Mouse (Mus musculus): Measurements from ENCODE around the gene Fnip1.

Gene Fnip1

DNA sequence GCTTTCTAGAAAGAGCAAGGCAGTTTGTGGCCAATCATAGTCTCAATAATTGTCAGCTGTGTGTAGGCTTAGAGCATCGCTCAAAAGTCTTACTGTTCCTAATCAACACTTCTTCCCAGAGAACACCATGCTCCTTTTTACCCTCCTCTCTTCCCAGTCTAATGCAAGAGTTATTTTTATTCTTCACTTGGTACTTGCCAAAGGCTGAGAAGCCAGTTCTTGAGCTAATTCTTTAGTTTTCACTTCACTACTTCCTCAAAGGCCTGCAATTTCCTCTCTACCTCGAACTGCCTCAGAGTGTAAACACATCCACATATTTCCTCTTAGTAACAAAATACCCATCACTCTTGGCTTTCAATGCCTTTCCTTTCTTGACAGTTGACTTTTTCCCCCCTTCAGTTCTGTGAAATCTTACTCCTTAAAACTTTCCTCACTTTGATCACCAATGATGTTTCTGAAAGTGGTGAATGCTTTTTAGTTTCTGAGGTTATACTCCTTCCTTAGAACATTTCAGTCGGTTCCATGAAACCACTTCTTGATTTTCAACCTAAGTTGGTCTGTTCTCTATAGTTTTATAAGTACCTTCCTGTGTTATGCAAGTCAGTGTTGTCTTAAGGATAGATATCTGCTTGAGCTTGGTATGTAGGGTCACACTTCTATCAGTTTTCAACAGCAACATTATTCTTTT, 26.7 kb downstream of the Fnip1 start:
- DNase-seq, result no peak

GRCm38 (mm10) chr11:54472231-54472630, 34.2 kb downstream of the Fnip1 start:
- DNase-seq, result no peak

GRCm38 (mm10) chr11:54478414-54478813, 40.4 kb downstream of the Fnip1 start:
- DNase-seq, result no peak

DNA sequence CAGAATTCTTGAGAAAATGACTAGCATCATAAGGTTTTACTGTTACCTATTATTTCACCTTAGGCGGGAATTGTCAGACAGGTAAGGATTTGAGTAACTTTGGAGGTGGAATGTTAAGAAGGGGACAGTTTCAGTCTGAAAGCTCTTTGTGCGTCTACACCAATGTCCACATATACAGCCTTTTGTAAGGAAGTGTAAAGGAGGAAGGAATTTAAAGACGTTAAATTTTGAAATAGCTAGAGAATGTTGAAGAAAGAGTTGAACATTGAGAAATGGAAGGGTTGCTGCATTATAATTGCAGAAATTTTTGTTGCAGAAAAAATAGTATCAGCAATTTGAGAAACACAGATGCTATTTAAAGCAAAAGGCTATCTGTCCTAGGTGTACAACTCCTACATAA, 48.0 kb downstream of the Fnip1 start:
- DNase-seq, result no peak

DNA sequence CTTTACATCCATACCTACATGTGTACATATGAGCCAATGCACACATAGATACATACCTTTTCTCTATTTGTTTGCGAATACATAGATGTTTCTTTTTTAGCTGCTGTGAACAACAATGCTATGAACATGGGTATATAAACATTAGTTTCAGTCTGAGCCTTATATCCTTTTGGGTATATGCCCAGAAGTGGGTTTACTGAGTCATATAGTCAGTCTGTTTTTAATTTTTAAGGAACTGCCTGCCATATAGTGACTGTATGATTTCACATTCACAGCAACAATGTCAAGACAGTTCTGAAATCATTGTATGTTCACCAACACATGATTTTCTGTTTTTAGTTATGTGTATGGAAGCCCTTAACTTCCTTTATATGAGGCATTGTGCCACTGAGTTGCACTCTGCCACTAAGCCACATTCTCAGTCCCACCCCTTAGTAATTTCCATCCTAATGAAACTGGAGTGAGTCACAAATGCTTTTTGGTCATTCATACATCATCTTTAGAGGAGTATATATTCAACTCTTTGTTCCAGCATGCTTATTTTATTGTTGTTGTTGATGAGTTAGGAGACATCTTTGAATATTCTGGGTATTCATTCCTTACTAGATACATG, 54.1 kb downstream of the Fnip1 start:
- no peak for DNase-seq

GRCm38 (mm10) chr11:54492559-54492958, 54.6 kb downstream of the Fnip1 start:
- no peak for DNase-seq

- DNase-seq, result no peak
These were observed 61.8 kb downstream of the Fnip1 start for GRCm38 (mm10) chr11:54499838-54500237.

DNA sequence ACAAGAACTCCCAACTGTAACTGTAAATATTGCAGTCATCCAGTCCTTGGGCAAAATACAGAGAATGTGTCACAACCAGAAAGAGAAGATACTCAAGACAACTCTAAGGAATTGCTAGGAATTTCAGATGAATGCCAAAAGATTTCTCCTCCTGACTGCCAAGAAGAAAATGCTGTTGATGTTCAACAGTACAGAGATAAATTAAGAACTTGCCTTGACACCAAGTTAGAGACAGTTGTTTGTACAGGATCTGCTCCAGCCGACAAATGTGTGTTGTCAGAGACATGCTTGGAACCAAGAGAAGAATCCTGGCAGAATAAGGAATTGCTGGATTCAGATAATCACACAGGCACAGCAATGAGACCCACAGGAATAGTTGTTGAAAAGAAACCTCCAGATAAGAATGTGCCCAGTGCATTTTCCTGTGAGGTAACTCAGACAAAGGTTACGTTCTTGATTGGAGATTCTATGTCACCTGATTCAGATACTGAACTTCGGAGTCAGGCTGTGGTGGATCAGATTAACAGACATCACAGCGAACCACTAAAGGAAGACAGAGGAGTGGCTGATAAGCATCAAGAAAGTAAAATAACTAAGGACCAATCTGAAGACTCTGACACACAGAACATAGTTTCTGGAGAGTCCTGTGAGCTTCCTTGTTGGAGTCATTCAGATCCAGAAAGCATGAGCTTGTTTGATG, 64.7 kb downstream of the Fnip1 start:
- DNase-seq, result no peak

DNA sequence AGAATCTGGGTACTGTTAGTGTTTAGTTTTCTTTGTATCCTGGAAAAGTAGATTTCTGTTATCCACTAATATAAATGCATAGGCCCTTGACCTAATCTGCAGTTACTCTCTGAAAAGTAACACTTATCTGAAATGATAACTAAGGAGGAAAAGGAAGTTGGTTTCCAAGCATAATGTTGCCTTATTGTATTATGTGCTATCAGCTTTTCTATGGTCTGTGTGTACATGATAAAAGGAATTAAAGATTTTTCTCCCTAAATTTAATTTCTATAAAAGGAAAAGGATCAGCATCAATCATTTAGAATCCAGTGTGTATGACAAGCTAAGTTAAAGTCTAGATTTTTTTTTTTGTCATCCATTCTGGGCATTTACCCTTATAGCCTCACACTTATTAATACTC, 75.6 kb downstream of the Fnip1 start:
- no peak for DNase-seq

GRCm38 (mm10) chr11:54521927-54522528, 84.0 kb downstream of the Fnip1 start:
- peak in 1 of 2 experiments; percentile 13 for DNase-seq

- peak; percentile 98 to 99 for DNase-seq
These were observed 84.8 kb downstream of the Fnip1 start, which contains the start of gene Rapgef6 for GRCm38 (mm10) chr11:54522529-54523430. TSS of gene Rapgef6 (plus strand) at chr11:54522847.

DNA sequence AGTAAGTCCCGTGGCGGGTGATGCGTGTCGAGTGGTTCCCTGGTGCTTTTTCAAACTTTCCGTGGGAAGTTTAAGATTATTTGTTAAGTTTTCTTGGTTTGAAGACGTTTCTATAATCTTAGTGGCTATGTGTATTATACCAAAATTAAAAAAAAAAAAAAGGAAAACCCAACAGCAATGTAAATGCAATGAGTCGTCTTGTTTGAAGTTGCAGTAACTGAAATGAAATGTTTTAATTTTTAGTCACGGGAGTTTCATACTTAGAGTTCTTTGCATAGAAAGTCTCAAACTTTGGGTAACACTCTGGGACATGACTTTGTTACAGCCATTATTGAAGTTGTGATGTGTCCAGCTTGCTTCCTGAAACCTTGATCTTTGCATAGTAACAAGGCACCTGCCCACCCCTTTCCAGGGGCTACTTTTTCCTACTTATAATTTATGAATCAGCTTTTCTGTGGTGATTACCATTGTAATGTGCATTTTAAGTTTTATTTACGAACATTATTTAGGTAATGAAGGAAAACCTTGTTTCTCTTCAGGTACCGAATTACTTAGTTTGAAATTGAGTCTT, 85.5 kb downstream of the Fnip1 start:
- DNase-seq, result no peak

- no peak for DNase-seq
These were observed 90.0 kb downstream of the Fnip1 start for GRCm38 (mm10) chr11:54528002-54528401.

DNA sequence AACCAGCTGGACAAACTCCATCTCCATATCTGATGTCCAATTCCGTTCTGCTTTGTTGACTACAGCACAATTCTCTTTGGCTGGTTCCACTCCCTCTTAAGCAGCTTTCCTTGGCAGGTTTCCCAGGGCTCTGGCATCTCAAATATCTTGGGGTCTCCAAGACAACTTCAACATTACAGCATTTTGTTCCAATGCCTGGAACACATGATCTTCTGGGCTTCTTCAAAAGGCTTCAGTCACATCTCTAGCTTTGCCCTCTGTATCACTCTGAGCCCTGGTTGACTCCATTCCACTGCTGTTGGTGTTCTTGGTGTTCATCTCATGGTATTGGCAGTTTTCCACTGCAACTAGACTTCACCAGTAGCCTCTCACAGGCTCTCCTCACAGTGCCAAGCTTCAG, 92.4 kb downstream of the Fnip1 start:
- DNase-seq, result peak; percentile 28 to 44

GRCm38 (mm10) chr11:54530916-54531315, 92.9 kb downstream of the Fnip1 start:
- DNase-seq, result no peak

DNA sequence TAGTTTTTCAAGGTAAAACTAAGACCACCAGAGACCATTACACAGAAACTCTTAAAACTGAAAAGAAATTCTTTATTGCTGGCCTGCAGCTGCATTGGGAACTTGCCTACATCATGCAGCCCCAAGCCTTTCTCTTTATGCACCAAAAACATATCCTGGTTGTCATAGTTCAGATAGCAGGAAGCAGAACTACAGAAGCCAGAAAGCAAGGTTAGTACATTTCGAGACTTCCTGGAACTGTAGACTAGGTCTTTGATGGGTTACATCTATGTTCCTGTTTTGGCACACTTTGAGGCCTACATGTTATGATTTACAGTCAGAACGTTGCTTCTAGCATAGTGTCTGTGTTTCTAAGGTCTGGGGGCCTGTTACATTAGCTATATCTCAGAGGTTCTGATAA, 95.8 kb downstream of the Fnip1 start:
- no peak for DNase-seq

DNA sequence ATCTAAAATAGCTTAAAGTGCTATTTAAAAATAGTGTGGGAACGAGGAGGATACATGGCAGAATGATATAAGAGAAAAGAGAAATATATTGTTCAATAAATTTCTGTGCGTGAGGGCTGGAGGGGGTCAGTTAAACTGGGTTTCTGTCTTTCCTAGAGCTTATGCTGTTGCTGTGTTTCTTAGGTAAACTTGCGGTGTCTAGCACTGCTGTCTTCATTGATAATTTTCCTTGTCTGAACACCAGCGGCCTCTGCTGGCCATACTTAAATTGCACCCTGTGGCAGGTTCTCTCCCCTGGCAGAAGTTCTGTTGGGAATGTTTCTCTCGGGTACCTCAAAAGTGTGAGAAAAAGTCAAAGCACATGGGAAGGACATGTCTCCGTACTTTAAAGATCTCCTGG, 96.9 kb downstream of the Fnip1 start:
- peak; percentile 35 to 83 for DNase-seq

GRCm38 (mm10) chr11:54539031-54539430, 101.0 kb downstream of the Fnip1 start:
- no peak for DNase-seq

GRCm38 (mm10) chr11:54539486-54539885, 101.5 kb downstream of the Fnip1 start:
- DNase-seq, result no peak

- DNase-seq, result no peak
These were observed 102.3 kb downstream of the Fnip1 start for GRCm38 (mm10) chr11:54540328-54540727.

DNA sequence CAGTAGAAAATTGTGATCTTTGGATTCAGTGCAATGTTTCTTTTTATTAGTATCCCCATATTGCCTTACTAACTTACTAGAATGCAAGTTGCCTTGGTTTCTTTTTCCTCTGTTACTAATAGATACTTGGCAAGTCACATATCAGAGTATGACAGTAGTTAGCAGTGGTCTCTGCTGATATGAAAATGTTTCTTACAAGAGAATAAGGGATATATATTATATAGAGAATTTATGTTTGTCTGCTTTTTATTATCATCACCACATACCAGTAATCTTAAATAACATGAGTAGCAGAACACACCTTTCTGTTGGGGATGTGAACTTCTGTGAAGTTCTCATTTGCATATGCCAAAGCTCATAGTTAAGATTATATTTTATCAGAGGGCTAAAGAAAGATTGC, 104.4 kb downstream of the Fnip1 start:
- no peak for DNase-seq

DNA sequence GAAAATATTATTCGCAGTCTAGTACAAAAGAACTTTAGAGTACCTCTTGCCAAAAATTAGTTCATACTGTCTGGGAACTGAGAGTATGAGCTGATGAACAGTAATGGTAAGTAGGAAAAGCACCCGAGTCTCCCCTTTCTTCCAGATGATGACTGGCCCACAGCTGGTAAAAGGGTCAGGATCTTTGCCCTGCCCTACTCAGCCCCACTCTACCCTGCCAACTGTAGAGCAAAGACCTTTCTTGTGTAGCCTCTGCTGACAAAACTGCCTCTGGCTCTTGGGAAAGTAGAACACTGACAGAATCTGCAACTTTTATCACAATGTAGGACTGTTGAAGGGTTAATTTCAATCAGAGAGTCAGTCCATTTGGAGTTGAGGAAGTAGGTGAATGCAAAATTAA, 117.0 kb downstream of the Fnip1 start:
- DNase-seq, result no peak
